Mouse (Mus musculus) E14TG2a.4 (cell line): ENCODE results near the gene Hcrtr1.

Source experiments
- CTCF ChIP-seq: conservative IDR thresholded peaks from 2 replicates; pipeline ENCODE4 v1.5.1; 2014; ENCODE audit warnings: low read length
- POU5F1 ChIP-seq: IDR thresholded peaks from 2 replicates; pipeline ENCODE4 v1.6.1; 2014; ENCODE audit warnings: low read length, borderline replicate concordance

DNA sequence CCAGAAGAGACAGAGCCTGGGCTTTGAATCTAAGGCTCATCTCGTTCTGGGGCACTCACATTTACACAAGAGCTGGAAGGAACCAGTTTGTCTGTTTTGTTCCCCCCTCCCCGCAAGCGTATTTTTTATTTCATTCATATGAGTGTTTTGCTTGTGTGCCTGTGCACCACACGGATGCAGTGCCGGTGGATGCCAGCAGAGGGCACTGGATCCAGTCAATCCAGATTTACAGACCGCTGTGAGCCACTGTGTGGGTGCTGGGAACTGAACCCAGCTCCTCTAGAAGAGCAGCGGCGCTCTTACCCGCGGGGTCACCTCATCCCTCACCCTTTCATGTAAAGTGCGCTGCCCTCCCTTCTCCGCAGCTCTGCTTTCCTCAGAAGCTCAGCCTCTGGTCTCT is 35.5 kb downstream of the Hcrtr1 start:
- TF ChIP-seq CTCF (peak; percentile 90), POU5F1 (no peak)
